Mouse (Mus musculus) CH12.LX (cell line): ENCODE data around the gene Slx4ip. TPM values are rescaled to one million over a fixed set of nuclear protein-coding genes. Genes with fewer than 3 reads are reported as not detected.
A peak's percentile ranks its signal among the peaks of the same experiment; 100 is the strongest.

ENCODE experiments used
- DNase-seq: peaks from one replicate; pipeline ENCODE4 v3.0.0-alpha.2; 2013; ENCODE audit errors: extremely low read depth
- H3K27ac ChIP-seq: 2 replicates; pipeline ENCODE4 v1.5.1; 2012; ENCODE audit warnings: low read depth, mild to moderate bottlenecking, control low read depth, moderate library complexity; ENCODE audit not compliant: insufficient read depth
- H3K27me3 ChIP-seq: replicated peaks from 2 replicates; pipeline ENCODE3; 2012; ENCODE audit warnings: inconsistent platforms
- H3K36me3 ChIP-seq, 2 experiments: replicated peaks in 1 of 2; 2 replicates each; pipeline versions ENCODE3 to v1.6.1; 2012; ENCODE audit warnings: inconsistent platforms in 1 of 2, low read length in 1 of 2, mild to moderate bottlenecking in 1 of 2, mixed read lengths in 1 of 2, moderate library complexity in 1 of 2; ENCODE audit not compliant: control insufficient read depth in 1 of 2, insufficient read depth in 1 of 2
- H3K4me1 ChIP-seq, 2 experiments: 2 replicates each; pipeline ENCODE4 v1.6.1; 2012; ENCODE audit warnings: inconsistent platforms in 1 of 2, moderate library complexity in 1 of 2; ENCODE audit not compliant: insufficient read depth in 2 of 2, control insufficient read depth in 1 of 2
- H3K4me2 ChIP-seq: 2 replicates; pipeline ENCODE4 v1.6.1; 2012; ENCODE audit warnings: low read depth, mild to moderate bottlenecking, control low read depth; ENCODE audit not compliant: poor library complexity, insufficient read depth, severe bottlenecking
- H3K4me3 ChIP-seq, 3 experiments: fragments of 150-350 bp in 1 of 3; sonication (generic) in 1 of 3; replicated peaks in 1 of 3; 2 replicates each; pipeline versions ENCODE3 to v1.5.1; 2011 to 2012; ENCODE audit warnings: low read depth in 2 of 3, low read length in 2 of 3, mild to moderate bottlenecking in 2 of 3, moderate library complexity in 2 of 3, control low read depth in 1 of 3, improper control_type of control experiment in 1 of 3, inconsistent platforms in 1 of 3, mixed read lengths in 1 of 3; ENCODE audit not compliant: poor library complexity in 1 of 3
- H3K79me2 ChIP-seq: replicated peaks from 2 replicates; pipeline ENCODE4 v1.6.1; 2012; ENCODE audit warnings: mild to moderate bottlenecking, moderate library complexity; ENCODE audit not compliant: control insufficient read depth, poor library complexity, insufficient read depth, severe bottlenecking; ENCODE audit errors: extremely low read depth
- H3K9ac ChIP-seq: 2 replicates; pipeline ENCODE4 v1.6.1; 2012; ENCODE audit warnings: low read depth, mild to moderate bottlenecking, control low read depth, moderate library complexity; ENCODE audit not compliant: insufficient read depth
- H3K9me3 ChIP-seq: replicated peaks from 2 replicates; pipeline ENCODE3; 2012; ENCODE audit warnings: low read length, inconsistent platforms, mixed read lengths
- BHLHE40 ChIP-seq: IDR thresholded peaks from 2 replicates; pipeline ENCODE4 v1.6.1; 2011; ENCODE audit warnings: mild to moderate bottlenecking, low read depth, low read length, improper control_type of control experiment
- CHD1 ChIP-seq: IDR thresholded peaks from 2 replicates; pipeline ENCODE4 v1.6.1; 2012; ENCODE audit warnings: low read depth, low read length, improper control_type of control experiment, inconsistent platforms
- CTCF ChIP-seq, 2 experiments: IDR thresholded peaks in 1 of 2; conservative IDR thresholded peaks in 1 of 2; 2 replicates each; pipeline ENCODE4 v1.5.1; 2011 to 2012; ENCODE audit warnings: low read depth in 2 of 2, low read length in 2 of 2, improper control_type of control experiment in 1 of 2, inconsistent platforms in 1 of 2, mild to moderate bottlenecking in 1 of 2, moderate library complexity in 1 of 2
- GABPA ChIP-seq: IDR thresholded peaks from 2 replicates; pipeline ENCODE4 v1.6.1; 2012; ENCODE audit warnings: low read depth, low read length, improper control_type of control experiment, inconsistent platforms; ENCODE audit not compliant: insufficient replicate concordance
- JUN ChIP-seq: IDR thresholded peaks from 2 replicates; pipeline ENCODE4 v1.6.1; 2011; ENCODE audit warnings: low read depth, mild to moderate bottlenecking, low read length, improper control_type of control experiment, moderate library complexity; ENCODE audit not compliant: insufficient read depth
- MAX ChIP-seq: IDR thresholded peaks from 2 replicates; pipeline ENCODE4 v1.6.1; 2011; ENCODE audit warnings: low read length, improper control_type of control experiment
- MEF2A ChIP-seq: IDR thresholded peaks from 2 replicates; pipeline ENCODE4 v1.6.1; 2014; ENCODE audit warnings: low read depth, mild to moderate bottlenecking, inconsistent platforms, low read length, improper control_type of control experiment, borderline replicate concordance
- MYC ChIP-seq: IDR thresholded peaks from 2 replicates; pipeline ENCODE4 v1.6.1; 2011; ENCODE audit warnings: low read depth, mild to moderate bottlenecking, improper control_type of control experiment, low read length
- NRF1 ChIP-seq: IDR thresholded peaks from 2 replicates; pipeline ENCODE4 v1.6.1; 2014; ENCODE audit warnings: low read depth, mild to moderate bottlenecking, inconsistent platforms, low read length, improper control_type of control experiment, moderate library complexity
- PAX5 ChIP-seq: IDR thresholded peaks from 2 replicates; pipeline ENCODE4 v1.6.1; 2012; ENCODE audit warnings: low read length, inconsistent platforms, mixed read lengths
- POLR2A ChIP-seq: IDR thresholded peaks from 2 replicates; pipeline ENCODE4 v1.6.1; 2011; ENCODE audit warnings: low read depth, mild to moderate bottlenecking, improper control_type of control experiment, low read length
- RCOR1 ChIP-seq: conservative IDR thresholded peaks from 2 replicates; pipeline ENCODE4 v1.6.1; 2012; ENCODE audit warnings: low read depth, mild to moderate bottlenecking, inconsistent platforms, low read length, improper control_type of control experiment
- TCF12 ChIP-seq: IDR thresholded peaks from 2 replicates; pipeline ENCODE4 v1.6.1; 2014; ENCODE audit warnings: low read depth, mild to moderate bottlenecking, inconsistent platforms, low read length, improper control_type of control experiment
- ZC3H11A ChIP-seq: IDR thresholded peaks from 2 replicates; pipeline ENCODE4 v1.6.1; 2012; ENCODE audit warnings: low read depth, mild to moderate bottlenecking, inconsistent platforms, low read length, improper control_type of control experiment
- ZKSCAN1 ChIP-seq: IDR thresholded peaks from 2 replicates; pipeline ENCODE4 v1.6.1; 2012; ENCODE audit warnings: low read depth, inconsistent platforms, low read length, improper control_type of control experiment, borderline replicate concordance
- ZMIZ1 ChIP-seq: IDR thresholded peaks from 2 replicates; pipeline ENCODE4 v1.6.1; 2012; ENCODE audit warnings: low read depth, mild to moderate bottlenecking, inconsistent platforms, low read length, improper control_type of control experiment
- ZNF384 ChIP-seq: IDR thresholded peaks from 2 replicates; pipeline ENCODE4 v1.6.1; 2012; ENCODE audit warnings: low read depth, low read length, improper control_type of control experiment, inconsistent platforms
- dilution Hi-C: fragments of 300-500 bp; cut with MboI; formaldehyde crosslinking; loops from 2 replicates; pipeline ENCODE4 v1.14.3; 2020; ENCODE audit warnings: low sequenced_read_pairs; ENCODE audit not compliant: extremely low pct_unique_long_range_greater_than_20kb, extremely low pct_ligation_motif_present
- in situ Hi-C: fragments of 300-500 bp; cut with MboI; formaldehyde crosslinking; loops from 3 replicates; pipeline ENCODE4 v1.14.3; 2019; ENCODE audit warnings: low sequenced_read_pairs, low pct_ligation_motif_present, low pct_unique_long_range_greater_than_20kb, mixed read lengths
- polyA plus RNA-seq: library from polyadenylated mRNA; unstranded; fragments of >175 nt; gene quantifications from 2 replicates; pipeline ENCODE4 v1.2.1, GENCODE M21; 2012; ENCODE audit warnings: low read depth; ENCODE audit not compliant: insufficient read length
- total RNA-seq, 2 experiments: library from RNA; depleted of rRNA; stranded (reverse); fragments of 300-350 nt in 1 of 2; fragments of >200 nt in 1 of 2; gene quantifications; 2 replicates each; pipeline ENCODE4 v1.2.3; 2012 to 2014

Gene Slx4ip
- total and polyA plus RNA-seq, 3 experiments, result 4.1 to 6.7 (median 4.7) TPM

DNA sequence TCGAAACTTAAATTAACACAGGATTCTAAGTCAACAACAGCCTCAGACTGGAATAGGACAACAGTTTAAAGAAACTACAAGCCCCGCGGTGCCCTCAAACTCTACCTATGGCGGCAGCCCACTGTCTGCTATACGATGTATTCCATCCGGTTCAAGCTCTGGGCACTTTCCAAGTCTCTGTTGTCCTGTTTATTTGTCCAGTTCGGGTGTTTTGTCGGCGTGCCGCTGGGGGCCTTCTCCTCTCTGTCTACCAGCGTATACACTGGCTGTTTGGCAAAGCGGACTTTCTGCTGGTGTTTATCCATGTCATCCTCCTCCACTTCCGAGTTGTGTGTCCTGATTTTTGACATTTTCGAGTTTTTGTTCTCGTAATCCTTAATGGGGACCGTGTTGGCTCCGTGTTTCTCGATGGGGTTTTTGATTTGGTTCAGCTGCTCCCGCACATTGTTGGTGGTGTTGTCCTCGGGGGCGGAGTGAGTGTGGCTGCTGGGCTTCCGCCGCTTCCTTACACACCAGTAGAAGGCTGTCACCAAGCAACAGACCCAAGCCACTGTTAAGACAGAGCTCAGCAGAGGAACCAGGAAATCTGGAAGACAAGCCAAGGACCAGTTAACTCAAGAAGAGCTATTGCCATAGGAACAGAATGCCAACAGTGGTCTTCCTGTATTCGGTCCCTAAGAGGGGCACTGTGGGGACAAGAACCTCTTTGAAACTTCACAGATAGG is 192.0 kb downstream of the Slx4ip start:
- no peak for TF ChIP-seq MEF2A
- TF ChIP-seq CHD1, result no peak
- TF ChIP-seq GABPA, result no peak
- TF ChIP-seq CTCF (conservative IDR thresholded peaks at IDR 0.05 in 1 of 2, IDR thresholded peaks at IDR 0.05 in 1 of 2; ENCODE audit: low read depth in 2 of 2, low read length in 2 of 2), result no peak
- no peak for TF ChIP-seq NRF1
- TF ChIP-seq PAX5, result no peak
- no peak for TF ChIP-seq RCOR1
- TF ChIP-seq MAX, result no peak
- Histone ChIP-seq H3K9me3 (no peaks in the 10 kb centered on the region), H3K27me3 (no peaks in the 10 kb centered on the region), H3K36me3 (no peaks in the 10 kb centered on the region), H3K27ac (no peak overlapping the region), H3K4me1 (no peaks in the 10 kb centered on the region), H3K79me2 (no peaks in the 10 kb centered on the region), H3K9ac (no peak overlapping the region), H3K4me2 (no peak overlapping the region), H3K4me3 (no peak overlapping the region)
- no peak for DNase-seq
- in situ Hi-C loops, result no loop called here
- dilution Hi-C loops, result no loop called here

DNA sequence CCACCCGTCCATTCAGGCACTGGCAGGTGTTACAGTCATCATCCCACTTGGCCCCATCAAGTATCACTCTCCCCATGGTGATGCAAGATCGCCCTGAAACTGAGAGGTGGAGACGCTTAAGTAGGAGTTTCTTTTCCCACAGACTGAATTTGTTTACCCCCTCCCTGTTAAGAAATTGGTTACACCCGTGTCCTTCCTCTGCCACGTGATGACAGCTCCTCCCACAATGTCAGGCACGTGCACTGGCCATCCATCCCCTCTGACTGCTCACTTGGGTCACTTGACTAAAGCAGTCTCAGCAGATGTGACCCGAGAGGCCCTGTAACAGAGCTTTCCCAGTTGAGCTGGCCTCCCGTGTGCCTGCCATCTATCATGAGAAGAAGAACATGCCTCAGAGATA is 194.2 kb downstream of the Slx4ip start:
- TF ChIP-seq ZC3H11A (no peak), BHLHE40 (peak; percentile 61)
- no peaks in the 10 kb centered on the region for H3K79me2 ChIP-seq
- no peak overlapping the region for H3K4me2 ChIP-seq
- dilution Hi-C loops, result no loop called here
- no peaks in the 10 kb centered on the region for H3K4me1 ChIP-seq
- H3K9ac ChIP-seq, result no peak overlapping the region
- no peaks in the 10 kb centered on the region for H3K9me3 ChIP-seq
- H3K4me3 ChIP-seq, result no peak overlapping the region
- no peaks in the 10 kb centered on the region for H3K36me3 ChIP-seq
- DNase-seq, result no peak
- in situ Hi-C loops, result no loop called here
- no peak overlapping the region for H3K27ac ChIP-seq
- no peaks in the 10 kb centered on the region for H3K27me3 ChIP-seq

DNA sequence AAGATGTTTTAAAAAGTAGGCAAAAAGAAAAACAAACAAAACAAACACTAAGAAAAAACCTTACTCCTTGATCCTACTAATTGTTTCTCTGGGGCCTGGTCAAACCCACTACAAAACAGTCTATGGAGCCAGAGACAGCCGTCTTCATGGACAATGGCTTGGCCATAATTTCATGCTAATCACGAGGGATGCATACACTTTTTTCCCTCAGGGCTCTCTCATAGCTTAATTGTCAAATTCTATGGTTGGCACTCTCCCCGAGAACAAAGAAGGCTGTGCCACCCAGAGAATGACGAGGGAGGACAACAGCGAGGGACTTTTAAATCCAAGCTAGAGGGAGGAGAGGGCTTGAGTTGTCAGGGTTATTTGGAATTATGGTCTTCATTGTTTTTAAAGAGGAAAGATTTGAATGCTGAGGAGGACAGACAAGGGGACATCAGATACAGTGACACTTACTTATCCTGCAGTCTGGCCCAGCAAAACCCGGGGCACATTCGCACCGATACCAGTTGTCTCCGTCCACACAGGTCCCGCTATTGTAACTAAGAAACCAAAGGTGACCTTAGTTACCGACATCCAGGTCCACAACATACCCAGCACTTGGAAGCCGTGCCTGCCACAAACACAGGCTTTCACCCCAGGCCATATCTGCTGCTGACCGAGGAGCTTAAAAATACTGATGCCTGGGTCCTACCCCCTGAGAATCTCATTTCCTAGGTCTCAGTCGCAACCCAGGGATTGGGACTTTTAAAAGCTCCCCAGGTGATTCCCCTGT is 195.8 kb downstream of the Slx4ip start:
- no peak overlapping the region for H3K4me2 ChIP-seq
- in situ Hi-C loops, result no loop called here
- TF ChIP-seq POLR2A (no peak), MYC (no peak), ZNF384 (no peak), TCF12 (no peak), JUN (no peak), ZKSCAN1 (no peak), ZMIZ1 (no peak)
- H3K4me3 ChIP-seq, result no peak overlapping the region
- DNase-seq, result no peak
- no peaks in the 10 kb centered on the region for H3K4me1 ChIP-seq
- no peaks in the 10 kb centered on the region for H3K27me3 ChIP-seq
- dilution Hi-C loops, result no loop called here
- no peak overlapping the region for H3K9ac ChIP-seq
- H3K79me2 ChIP-seq, result no peaks in the 10 kb centered on the region
- H3K36me3 ChIP-seq, result no peaks in the 10 kb centered on the region
- no peaks in the 10 kb centered on the region for H3K9me3 ChIP-seq
- no peak overlapping the region for H3K27ac ChIP-seq
